Mouse (Mus musculus): Measurements from ENCODE around the gene Tgfbrap1.

- TF ChIP-seq CTCF (IDR thresholded peaks at IDR 0.05), result no peak
- TF ChIP-seq EP300 (IDR thresholded peaks at IDR 0.05), result no peak
Observed at GRCm38 (mm10) chr1:43072028-43072427, 26.4 kb downstream of the Tgfbrap1 start.
